Mouse (Mus musculus) gastrocnemius, postnatal 10 days (tissue): ENCODE data around the gene Smad1. TPM values are rescaled to one million over a fixed set of nuclear protein-coding genes. Genes with fewer than 3 reads are reported as not detected.

Source experiments
- DNase-seq: peaks from one replicate; pipeline ENCODE4 v3.0.0; 2021; ENCODE audit warnings: mixed read lengths
- total RNA-seq, 2 experiments: library from RNA; stranded (reverse); gene quantifications; 2 replicates each; pipeline ENCODE4 v1.2.3; 2021

The Smad1 gene
- total RNA-seq, 2 experiments from 2014 or later, result 34.2 to 38.3 TPM

DNA sequence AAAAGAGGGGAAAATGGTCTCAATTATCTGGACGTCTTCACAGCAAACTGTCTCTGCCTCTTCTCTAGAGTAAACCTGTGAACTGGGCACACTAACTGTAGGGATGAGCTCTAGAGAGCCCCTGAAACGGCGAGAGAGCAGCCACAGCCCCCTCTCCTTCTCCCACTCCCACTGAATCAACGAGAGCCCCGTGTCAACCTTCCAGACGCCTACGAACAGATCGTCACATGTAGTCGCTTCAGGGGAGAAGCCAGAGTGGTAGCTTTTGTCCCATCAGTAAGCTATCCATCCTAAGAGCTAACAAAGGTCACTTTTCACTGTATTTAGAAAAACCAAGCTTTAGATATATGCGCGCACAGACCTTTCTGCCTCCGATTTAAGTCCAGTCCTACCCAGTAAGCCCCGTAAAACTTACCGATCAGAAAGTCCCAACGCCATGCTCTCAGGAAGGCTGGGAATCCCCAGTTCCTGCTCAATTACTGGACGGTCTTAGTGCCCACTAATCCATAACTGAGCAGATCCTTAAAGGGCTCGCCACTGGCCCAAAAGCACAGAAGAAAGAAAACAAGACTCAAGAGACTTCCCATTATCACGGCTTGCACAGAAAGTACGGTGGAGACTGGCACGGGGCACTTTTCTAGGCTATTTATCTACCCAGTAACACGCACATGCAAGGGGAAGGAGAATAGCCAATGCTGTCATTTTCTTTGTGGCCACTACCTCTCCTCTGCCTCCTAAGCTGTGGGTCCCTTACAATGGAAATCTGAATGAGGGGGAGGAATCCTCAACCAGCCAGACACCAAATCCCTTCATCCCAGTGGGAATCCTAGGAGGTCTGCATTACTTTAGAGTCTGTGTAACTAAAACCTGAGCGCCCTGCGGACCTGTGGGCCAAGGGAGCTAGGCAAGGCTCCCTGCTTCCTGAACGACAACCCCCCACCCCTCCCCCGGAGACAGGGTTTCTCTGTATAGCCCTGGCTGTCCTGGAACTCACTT, 14.7 kb downstream of the Smad1 start:
- DNase-seq, result no peak

DNA sequence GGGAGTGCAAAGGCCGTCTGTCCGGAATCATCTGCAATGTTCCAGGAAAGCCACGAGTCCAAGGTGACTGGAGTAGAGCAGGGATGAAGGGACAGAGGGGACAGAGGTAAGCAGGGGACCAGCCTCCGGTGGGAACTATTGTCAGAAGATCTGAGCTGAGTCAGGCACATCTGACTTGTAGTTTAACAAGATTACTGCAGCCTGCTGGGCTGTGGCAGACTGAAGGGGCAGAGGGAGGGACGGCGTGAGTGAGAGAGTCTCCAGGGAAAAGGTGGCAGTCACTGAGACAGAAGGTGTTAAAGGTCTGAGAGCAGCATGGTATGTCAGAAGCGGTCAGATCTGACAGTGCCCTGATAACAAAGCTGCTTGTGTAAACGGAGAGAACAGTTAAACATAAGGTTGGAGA, 16.5 kb downstream of the Smad1 start:
- no peak for DNase-seq

DNA sequence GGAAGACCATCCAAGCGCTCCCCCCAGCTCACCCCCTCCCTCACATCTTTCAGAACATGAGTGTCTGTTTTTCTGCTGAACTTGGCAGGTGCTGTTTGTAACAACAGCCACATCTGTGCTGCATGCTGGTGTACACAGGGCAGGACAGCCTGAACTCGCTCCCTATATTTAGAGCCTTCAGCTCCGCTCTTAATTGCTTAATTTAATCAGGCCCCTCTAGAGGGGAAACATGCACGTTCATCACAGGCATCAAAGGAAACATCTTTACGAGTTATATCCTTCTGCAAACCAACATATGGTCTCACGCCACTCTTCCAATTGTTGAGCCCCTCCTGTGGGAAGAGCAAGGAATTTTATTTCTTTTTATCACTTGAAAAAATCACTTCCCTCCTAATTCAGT, 17.5 kb downstream of the Smad1 start:
- no peak for DNase-seq

GRCm38 (mm10) chr8:79380386-79380785, 18.9 kb downstream of the Smad1 start:
- no peak for DNase-seq

DNA sequence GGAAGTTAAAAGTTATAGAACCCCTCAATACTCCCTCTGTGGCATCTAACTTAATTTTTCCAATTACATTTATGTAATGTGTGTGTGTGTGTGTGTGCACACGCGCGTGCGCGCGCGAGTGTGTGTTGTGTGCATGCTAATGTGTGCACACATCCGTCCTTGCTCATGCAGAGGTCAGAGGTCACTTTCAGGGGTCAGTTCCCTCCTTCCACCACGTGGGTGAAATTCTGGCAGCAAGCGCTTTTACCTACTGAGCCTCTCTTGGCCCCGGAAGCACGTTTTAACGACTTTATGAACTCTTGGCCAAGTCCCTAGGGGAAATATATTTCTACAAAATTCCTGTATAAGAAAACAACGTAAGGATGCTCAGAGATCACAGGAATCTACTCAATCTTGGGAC, 19.3 kb downstream of the Smad1 start:
- DNase-seq, result no peak

DNA sequence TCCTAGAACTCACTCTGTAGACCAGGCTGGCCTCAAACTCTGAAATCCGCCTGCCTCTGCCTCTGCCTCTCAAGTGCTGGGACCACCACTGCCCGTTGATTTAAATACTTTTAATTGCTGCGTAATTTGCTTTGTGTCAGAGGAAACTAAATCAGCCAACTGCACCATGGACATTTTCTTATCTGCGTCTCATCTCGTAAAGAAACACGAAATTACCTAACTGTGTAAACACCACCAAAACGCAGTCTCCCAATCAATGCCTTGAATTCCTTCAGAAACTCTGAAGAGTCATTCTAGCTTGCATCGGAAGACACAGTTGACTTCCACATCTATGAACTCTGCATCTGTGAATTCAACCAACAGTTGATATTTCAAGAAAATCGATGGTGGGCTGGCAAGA, 22.7 kb downstream of the Smad1 start:
- no peak for DNase-seq

DNA sequence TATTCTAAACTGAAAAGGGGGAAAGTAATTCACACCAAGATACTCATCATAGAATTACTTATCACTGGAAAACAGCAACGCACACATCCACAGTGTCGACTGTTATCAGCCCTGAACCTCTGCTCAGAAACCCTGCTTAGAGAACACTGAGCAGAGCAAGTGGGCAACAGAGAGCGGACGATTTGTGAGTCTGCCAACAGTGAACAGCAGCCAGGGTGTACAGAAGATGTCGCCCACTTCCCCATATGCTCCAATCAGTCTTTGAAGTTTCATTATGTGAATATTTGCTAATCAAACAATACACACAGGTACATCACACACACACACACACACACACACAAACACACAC, 23.6 kb downstream of the Smad1 start:
- DNase-seq, result no peak

- DNase-seq, result no peak
Observed at GRCm38 (mm10) chr8:79375074-79375774, 24.1 kb downstream of the Smad1 start.

DNA sequence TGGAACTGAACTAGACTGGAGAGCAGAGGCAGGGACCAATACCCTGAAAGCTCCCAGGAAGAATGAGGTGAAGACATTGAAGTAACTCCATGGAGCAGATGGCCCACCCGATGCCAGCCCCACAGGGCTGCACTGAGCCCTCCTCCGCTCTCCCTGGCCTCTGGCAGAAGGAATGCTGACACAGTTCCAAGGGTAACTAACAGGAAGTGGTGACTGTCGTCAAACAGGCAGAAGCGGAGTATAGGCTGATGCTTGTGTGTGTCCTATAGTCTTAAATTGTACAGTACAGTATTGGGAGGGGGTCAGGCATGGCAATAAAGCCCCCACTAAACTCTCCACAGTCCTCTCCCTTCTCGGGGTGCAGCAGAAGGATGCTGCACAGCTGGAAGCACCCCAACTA, 24.9 kb downstream of the Smad1 start:
- DNase-seq, result no peak

- no peak for DNase-seq
Observed at GRCm38 (mm10) chr8:79373563-79373962, 25.8 kb downstream of the Smad1 start.

- no peak for DNase-seq
Observed at GRCm38 (mm10) chr8:79372960-79373359, 26.4 kb downstream of the Smad1 start.

DNA sequence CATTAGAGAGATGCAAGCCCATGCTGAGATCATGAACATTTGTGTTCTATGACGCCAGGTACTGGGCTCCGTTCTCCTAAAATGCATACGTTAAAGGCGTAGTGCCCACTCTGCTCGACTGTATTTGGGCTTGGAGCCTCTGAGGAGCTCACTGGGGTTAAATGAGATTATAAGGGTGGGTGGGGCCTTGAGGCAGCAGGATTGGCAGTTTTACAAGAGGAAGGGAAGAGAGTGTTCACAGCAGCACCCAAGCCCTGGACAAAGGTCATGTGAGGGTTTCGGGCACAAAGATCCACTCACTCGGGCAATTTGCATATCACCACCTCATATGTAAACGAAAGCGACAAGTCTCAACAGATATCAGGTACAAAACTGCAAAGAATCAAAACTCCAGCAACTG, 26.8 kb downstream of the Smad1 start:
- no peak for DNase-seq

GRCm38 (mm10) chr8:79372084-79372483, 27.2 kb downstream of the Smad1 start:
- no peak for DNase-seq

DNA sequence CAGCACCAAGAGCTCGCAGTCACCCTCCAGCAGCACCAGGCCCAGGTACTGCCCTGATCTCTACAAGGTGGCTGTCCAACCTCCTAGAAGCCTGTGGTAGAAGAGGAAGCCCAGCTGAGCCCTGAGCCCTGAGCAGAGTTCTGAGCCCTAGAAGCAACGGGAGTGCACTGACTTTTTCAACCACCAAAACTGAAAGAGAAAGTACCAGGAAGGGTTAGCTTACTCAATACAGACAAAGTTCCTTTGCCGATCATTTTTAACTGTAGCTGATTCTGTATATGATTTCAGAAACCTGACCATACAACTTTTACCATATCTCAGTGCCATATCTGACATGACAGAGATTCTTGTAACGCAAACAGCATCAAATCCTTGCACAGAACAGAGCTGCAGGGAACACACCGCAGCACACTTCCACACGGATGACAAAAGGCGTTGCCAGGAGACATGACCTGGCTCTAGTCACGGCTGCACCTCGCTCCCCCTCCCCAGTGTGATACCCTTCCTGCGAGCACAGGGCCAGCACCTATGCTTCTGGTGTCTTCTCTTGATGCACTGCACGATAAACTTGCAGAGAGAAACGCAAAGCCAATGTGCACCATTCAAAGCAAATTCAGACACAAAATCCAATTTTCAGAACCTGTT, 28.6 kb downstream of the Smad1 start:
- no peak for DNase-seq

- no peak for DNase-seq
Observed at GRCm38 (mm10) chr8:79369163-79369562, 30.2 kb downstream of the Smad1 start.

DNA sequence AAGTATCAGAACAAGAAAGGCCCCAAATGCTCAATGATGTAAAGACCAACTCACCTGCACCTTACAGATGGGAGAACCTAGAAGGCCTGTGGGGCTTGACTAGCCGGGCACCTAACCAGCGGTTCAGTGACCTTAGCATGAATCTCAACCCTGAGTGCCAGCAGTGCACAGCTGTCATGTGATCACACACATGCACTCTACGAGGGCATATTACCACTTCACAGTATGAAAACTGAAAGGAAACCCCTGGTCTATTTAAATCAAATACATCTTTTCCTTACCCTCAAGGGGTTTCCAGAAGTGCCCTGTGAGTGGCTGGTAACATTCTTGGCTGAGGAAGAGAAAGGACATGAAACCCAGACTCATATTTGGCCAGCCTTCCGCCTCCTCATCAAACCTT, 31.4 kb downstream of the Smad1 start:
- no peak for DNase-seq

DNA sequence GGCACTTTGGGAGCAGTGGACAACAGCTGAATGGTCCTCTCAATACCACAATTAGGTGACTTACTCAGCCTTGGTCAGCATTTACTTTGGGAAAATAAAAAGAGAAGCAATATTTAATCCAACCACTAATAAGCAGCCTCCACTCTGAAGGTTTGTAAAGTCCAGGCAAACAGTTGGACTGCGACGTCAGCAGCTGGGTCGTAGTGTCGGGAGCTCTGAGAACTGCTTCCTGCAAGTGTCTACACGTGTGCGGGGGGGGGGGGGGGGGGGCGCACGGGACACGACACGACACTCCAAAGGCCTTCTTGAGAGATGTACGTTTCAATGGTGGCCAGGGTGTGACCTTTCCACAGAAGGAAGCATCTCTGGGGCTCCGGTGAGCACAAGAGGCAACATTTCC, 32.0 kb downstream of the Smad1 start:
- no peak for DNase-seq

DNA sequence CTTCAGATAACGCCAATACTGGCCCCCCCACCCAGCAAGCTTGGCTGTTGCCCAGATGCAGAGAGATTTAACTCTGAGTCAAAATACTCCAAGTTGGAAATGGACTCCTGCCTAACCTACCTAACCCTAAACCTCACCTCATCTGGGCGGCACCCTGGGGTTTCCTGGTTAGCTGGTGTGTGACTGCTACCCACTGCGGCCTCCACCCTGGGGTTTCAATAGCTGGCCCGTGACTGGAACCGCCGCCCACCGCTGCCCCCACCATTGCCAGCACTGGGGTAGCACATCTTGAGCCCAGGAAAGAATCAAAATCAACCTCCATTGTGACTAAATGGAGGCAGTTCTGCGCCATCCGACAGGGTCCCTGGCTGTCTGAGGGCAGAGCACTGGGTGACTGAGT, 33.1 kb downstream of the Smad1 start:
- DNase-seq, result no peak

DNA sequence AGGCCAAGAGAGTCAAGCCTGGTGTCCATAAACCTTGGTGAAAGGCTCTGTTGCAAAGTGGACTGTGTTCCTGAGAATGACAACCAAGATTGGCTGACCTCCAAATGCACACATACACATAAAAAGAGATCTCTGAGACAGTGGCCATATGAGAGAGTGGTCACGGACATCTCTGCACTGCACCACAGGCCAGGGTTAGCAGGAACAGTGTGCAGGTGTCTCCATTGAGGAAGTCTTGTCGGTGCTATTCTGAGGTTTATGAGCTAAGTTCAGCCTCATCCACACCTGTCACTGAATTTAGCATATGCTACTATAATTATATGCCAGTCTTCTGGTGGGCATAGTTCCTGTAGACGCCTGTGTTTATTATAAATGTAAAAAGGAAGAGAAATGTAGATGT, 33.6 kb downstream of the Smad1 start:
- DNase-seq, result no peak

DNA sequence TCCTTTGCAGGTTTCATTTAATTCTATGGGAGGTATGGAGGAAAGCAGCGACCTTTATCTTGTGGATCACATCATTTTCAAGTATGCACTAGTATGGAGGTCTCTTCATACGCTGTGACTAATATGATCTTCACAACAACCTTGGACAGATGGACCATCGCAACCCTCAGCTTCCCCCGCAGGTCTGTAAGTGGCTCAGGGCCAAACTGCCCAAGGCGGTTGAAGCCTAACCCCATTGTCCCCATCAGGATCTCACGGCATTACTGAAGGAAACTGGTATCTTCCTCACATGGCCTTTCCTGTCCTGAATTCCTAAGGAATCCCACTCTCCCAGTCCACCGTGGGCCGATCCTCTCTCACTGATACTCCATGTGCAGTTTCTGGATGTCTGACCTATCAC, 34.5 kb downstream of the Smad1 start:
- no peak for DNase-seq

- no peak for DNase-seq
Observed at GRCm38 (mm10) chr8:79362430-79362829, 36.9 kb downstream of the Smad1 start.

- DNase-seq, result no peak
Observed at GRCm38 (mm10) chr8:79360774-79361527, 38.4 kb downstream of the Smad1 start.
